Mouse (Mus musculus) stomach, postnatal 0 days (tissue): ENCODE data around the gene Dnm3.

Experiments
- CTCF ChIP-seq: IDR thresholded peaks from 2 replicates; pipeline ENCODE4 v1.5.1; 2016; ENCODE audit warnings: antibody characterized with exemption, low read depth, mild to moderate bottlenecking, moderate library complexity
- EP300 ChIP-seq: optimal IDR thresholded peaks from 2 replicates; pipeline ENCODE3; 2016; ENCODE audit warnings: antibody characterized with exemption

DNA sequence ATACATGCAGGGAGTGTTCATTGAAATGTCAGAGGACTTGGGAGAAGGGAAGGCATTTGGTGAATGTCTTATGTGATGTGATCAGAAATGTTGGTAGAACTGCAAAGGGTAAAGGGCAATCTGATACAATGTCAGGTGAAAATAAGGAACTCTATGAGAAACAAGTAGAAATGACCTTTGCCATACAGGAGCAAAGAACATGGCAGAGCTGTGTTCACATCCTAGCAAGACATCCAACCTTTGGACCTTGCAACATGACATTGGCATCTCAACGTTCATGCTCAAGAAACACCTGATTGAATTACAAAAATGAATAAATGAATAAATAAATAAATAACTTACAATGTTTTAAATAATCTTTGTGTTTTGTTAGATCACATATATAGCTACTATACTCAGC lies 37.3 kb upstream of the Dnm3 start:
- TF ChIP-seq CTCF, result no peak
- TF ChIP-seq EP300, result no peak
